Mouse (Mus musculus): ENCODE results near the gene Fam199x.

DNA sequence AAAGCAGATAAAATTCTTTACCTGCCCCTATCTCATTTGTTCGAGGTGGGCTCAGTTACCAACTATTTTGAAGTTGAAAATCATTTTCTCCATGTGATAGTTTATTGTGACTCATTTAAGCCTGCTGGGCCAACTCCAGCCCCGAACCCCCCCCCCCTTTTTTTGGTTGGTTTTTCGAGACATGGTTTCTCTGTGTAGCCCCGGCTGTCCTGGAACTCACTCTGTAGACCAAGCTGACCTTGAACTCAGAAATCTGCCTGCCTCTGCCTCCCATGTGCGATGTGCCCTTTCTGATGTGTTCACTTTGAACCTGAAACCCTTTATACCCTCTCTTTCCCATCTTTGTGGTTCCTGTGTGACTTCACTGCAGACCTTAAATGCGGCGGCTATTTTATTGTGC lies 10.9 kb upstream of the Fam199x start:
- TF ChIP-seq CTCF (conservative IDR thresholded peaks at IDR 0.05 in 1 of 2, IDR thresholded peaks at IDR 0.05 in 1 of 2; ENCODE audit: low read depth in 2 of 2, low read length in 2 of 2) (no peak), POLR2AphosphoS2 (IDR thresholded peaks at IDR 0.05; ENCODE audit: low read depth, low read length) (no peak), SMC3 (IDR thresholded peaks at IDR 0.05; ENCODE audit: low read depth, low read length) (no peak), SIN3A (IDR thresholded peaks at IDR 0.05; ENCODE audit: low read length) (no peak), POLR2A (IDR thresholded peaks at IDR 0.05; ENCODE audit: low read depth, low read length) (no peak), UBTF (IDR thresholded peaks at IDR 0.05; ENCODE audit: low read depth, low read length) (no peak), EP300 (IDR thresholded peaks at IDR 0.05; ENCODE audit: low read length) (no peak)

Measured in CH12.LX (cell line).